Comparison of ENCODE assay signal across 25 mouse cellular contexts in genomic region chr3:145559675-145560074, GRCm38 (mm10).
"Had no signal": no experiment of that assay in that cellular context is flagged by ENCODE, and none has a peak within 500 bp of the region (broad histone marks: within the 10 kb centered on the region; RNA-seq: fewer than 3 reads in every experiment).

No protein-coding gene starts in this region.

- H3K4me3 ChIP-seq: heart, adult 2 months; heart, embryonic 10.5 days; heart, embryonic 12.5 days; hindbrain, embryonic 10.5 days; hindbrain, embryonic 12.5 days; intestine, embryonic 15.5 days; layer of hippocampus, adult 2 months; left cerebral cortex, adult 2 months; limb, embryonic 10.5 days; limb, embryonic 12.5 days; liver, embryonic 12.5 days had no signal

- H3K27ac ChIP-seq: heart, adult 2 months; heart, embryonic 10.5 days; hindbrain, embryonic 10.5 days; hindbrain, embryonic 12.5 days; hindbrain, embryonic 14.5 days; intestine, embryonic 15.5 days; layer of hippocampus, adult 2 months; left cerebral cortex, adult 2 months; limb, embryonic 10.5 days; limb, embryonic 12.5 days; liver, embryonic 12.5 days; liver, embryonic 14.5 days had no signal

- H3K36me3 ChIP-seq: heart, embryonic 10.5 days; heart, embryonic 12.5 days; hindbrain, embryonic 10.5 days; hindbrain, embryonic 12.5 days; intestine, embryonic 15.5 days; limb, embryonic 10.5 days; limb, embryonic 12.5 days; liver, embryonic 12.5 days had no signal

- ATAC-seq: hindbrain, embryonic 16.5 days; inflammation-experienced regulatory T-cells, adult 6 months; intestine, embryonic 15.5 days; intestine, postnatal 0 days; liver, embryonic 12.5 days had no signal

- H3K9ac ChIP-seq: heart, embryonic 12.5 days; hindbrain, embryonic 12.5 days; hindbrain, embryonic 14.5 days; intestine, embryonic 15.5 days; limb, embryonic 12.5 days; liver, embryonic 12.5 days; liver, embryonic 14.5 days had no signal

- H3K4me1 ChIP-seq: heart, embryonic 10.5 days; heart, embryonic 12.5 days; hindbrain, embryonic 10.5 days; hindbrain, embryonic 12.5 days; intestine, embryonic 15.5 days; liver, embryonic 12.5 days had no signal

- H3K27me3 ChIP-seq: heart, embryonic 12.5 days; hindbrain, embryonic 12.5 days; intestine, embryonic 15.5 days; limb, embryonic 12.5 days; liver, embryonic 12.5 days had no signal

- DNase-seq: gastrocnemius, postnatal 14 days; gastrocnemius, postnatal 36 days; heart, adult 2 months; heart, postnatal 10 days; heart, postnatal 4 days; kidney, adult 18-20 months; kidney, adult 8-10 months; kidney, postnatal 10 days; kidney, postnatal 25 days; kidney, postnatal 4 days had no signal
